Mouse (Mus musculus) C2C12 (cell line): ENCODE data around the gene Npsr1.

Experiments used
- CTCF ChIP-seq: IDR thresholded peaks from one replicate; pipeline ENCODE4 v1.5.1; 2011; ENCODE audit not compliant: control insufficient read depth, insufficient read depth, insufficient read length
- MYOG ChIP-seq: IDR thresholded peaks from one replicate; pipeline ENCODE4 v1.6.1; 2011; ENCODE audit not compliant: control insufficient read depth, insufficient read length; ENCODE audit errors: extremely low read depth
- USF1 ChIP-seq: IDR thresholded peaks from one replicate; pipeline ENCODE4 v1.6.1; 2011; ENCODE audit warnings: low read depth, mild to moderate bottlenecking, control low read depth, moderate library complexity

DNA sequence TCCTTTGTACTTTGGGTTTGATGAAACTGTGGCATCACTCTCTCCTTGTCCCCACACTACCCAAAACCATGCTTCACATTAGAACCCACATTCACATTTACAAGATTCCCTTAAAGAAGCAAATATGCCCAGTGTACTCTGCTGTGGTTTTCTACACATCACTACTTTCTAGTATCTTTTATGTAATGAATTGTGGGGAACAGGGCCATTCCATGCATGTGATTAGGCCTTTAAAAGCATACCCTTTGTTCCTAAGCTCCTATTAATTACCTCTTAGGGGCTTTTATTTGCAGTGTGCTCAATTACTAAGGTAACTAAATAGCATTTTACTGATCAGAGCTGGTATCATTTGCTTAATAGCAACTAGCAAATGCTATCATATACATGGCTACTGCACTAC is 149.8 kb downstream of the Npsr1 start:
- no peak for TF ChIP-seq CTCF
- TF ChIP-seq MYOG, result no peak
- TF ChIP-seq USF1, result no peak
